Mouse (Mus musculus) hindbrain, embryonic 14.5 days (tissue): ENCODE data around the gene Dhh. TPM values are rescaled to one million over a fixed set of nuclear protein-coding genes. Genes with fewer than 3 reads are reported as not detected.

Experiments used
- ATAC-seq: fragments of 200-750 bp; cut with Nextera tagmentation; 2 replicates; pipeline ENCODE4 v1.8.0; 2017; ENCODE audit warnings: moderate number of reproducible peaks, mild to moderate bottlenecking, moderate TSS enrichment, moderate library complexity; ENCODE audit not compliant: low FRiP score
- DNase-seq: peaks from one replicate; pipeline ENCODE4 v3.0.0-alpha.2; 2015; ENCODE audit warnings: low spot score
- H3K27ac ChIP-seq: fragments of 300-500 bp; sonication (generic); 2 replicates; pipeline ENCODE4 v1.5.1; 2014; ENCODE audit warnings: mild to moderate bottlenecking, moderate library complexity
- H3K27me3 ChIP-seq: fragments of 300-500 bp; sonication (generic); 2 replicates; pipeline ENCODE4 v1.6.1; 2014; ENCODE audit warnings: mild to moderate bottlenecking, low read length, mixed read lengths; ENCODE audit not compliant: control insufficient read depth, insufficient read depth
- H3K36me3 ChIP-seq: fragments of 300-500 bp; sonication (generic); replicated peaks from 2 replicates; pipeline ENCODE4 v1.6.1; 2014; ENCODE audit not compliant: control insufficient read depth, insufficient read depth
- H3K4me1 ChIP-seq: fragments of 300-500 bp; sonication (generic); replicated peaks from 2 replicates; pipeline ENCODE4 v1.6.1; 2014; ENCODE audit warnings: antibody characterized with exemption, low read length, mixed read lengths; ENCODE audit not compliant: control insufficient read depth, insufficient read depth
- H3K4me2 ChIP-seq: fragments of 300-500 bp; sonication (generic); replicated peaks from 2 replicates; pipeline ENCODE4 v1.6.1; 2014; ENCODE audit warnings: mild to moderate bottlenecking, moderate library complexity
- H3K4me3 ChIP-seq: fragments of 300-500 bp; sonication (generic); replicated peaks from 2 replicates; pipeline ENCODE4 v1.5.1; 2014; ENCODE audit warnings: mild to moderate bottlenecking, low read length
- H3K9ac ChIP-seq: fragments of 300-500 bp; sonication (generic); 2 replicates; pipeline ENCODE4 v1.6.1; 2014
- H3K9me3 ChIP-seq: fragments of 300-500 bp; sonication (generic); 2 replicates; pipeline ENCODE4 v1.6.1; 2016; ENCODE audit warnings: low read length; ENCODE audit not compliant: control insufficient read depth
- WGBS: fragments of 180-500 bp; shearing (Covaris S2); extraction: QIAGEN DNeasy Blood & Tissue Kit; methylation state at CpG from one replicate; pipeline ENCODE4 v1.1.7; 2014; 5-methylcytosine and 5-hydroxymethylcytosine counted together
- polyA plus RNA-seq: library from polyadenylated mRNA; unstranded; fragments of >200 nt; fragmentation: Nextera tagmentation; extraction: Ambion mirVana; gene quantifications from 2 replicates; pipeline ENCODE4 v1.2.1, GENCODE M21; 2014

Gene Dhh
- polyA plus RNA-seq, 1 experiment from 2014 or later: 1.4 TPM

GRCm38 (mm10) chr15:98884106-98884505 is 14.2 kb downstream of the Dhh start:
- WGBS: 87% methylated on average over 1 of the region's 1 CpGs
- ATAC-seq (no peak), DNase-seq (no peak)
- H3K4me1 ChIP-seq: peaks cover 10% of the 10 kb centered on the region
- H3K4me2 ChIP-seq: no peak overlapping the region
- no peak overlapping the region for H3K27ac ChIP-seq
- H3K9me3 ChIP-seq: no peaks in the 10 kb centered on the region
- no peak overlapping the region for H3K9ac ChIP-seq
- no peaks in the 10 kb centered on the region for H3K27me3 ChIP-seq
- H3K36me3 ChIP-seq: no peaks in the 10 kb centered on the region
- H3K4me3 ChIP-seq: no peak overlapping the region

- Histone ChIP-seq H3K4me3 (no peak overlapping the region), H3K4me2 (no peak overlapping the region), H3K27me3 (no peaks in the 10 kb centered on the region), H3K36me3 (no peaks in the 10 kb centered on the region), H3K27ac (no peak overlapping the region), H3K9ac (no peak overlapping the region), H3K9me3 (no peaks in the 10 kb centered on the region), H3K4me1 (peaks cover 10% of the 10 kb centered on the region)
- ATAC-seq (no peak), DNase-seq (no peak)
Observed at GRCm38 (mm10) chr15:98883661-98884060, 14.7 kb downstream of the Dhh start.

- H3K9ac ChIP-seq: no peak overlapping the region
- peaks cover 10% of the 10 kb centered on the region for H3K4me1 ChIP-seq
- no peak overlapping the region for H3K27ac ChIP-seq
- ATAC-seq: peak; percentile 24; the same call in 1 of the 2 replicates
- no peaks in the 10 kb centered on the region for H3K9me3 ChIP-seq
- peak overlapping the region; percentile 55 for H3K4me2 ChIP-seq
- 9% methylated on average over 5 of the region's 5 CpGs for WGBS
- H3K4me3 ChIP-seq: peak overlapping the region; percentile 52; the same call in 1 of the 2 replicates
- H3K36me3 ChIP-seq: peaks cover 7% of the 10 kb centered on the region; the same call in 1 of the 2 replicates
- H3K27me3 ChIP-seq: no peaks in the 10 kb centered on the region
- no peak for DNase-seq
Observed at GRCm38 (mm10) chr15:98881656-98882008, 16.7 kb downstream of the Dhh start.

GRCm38 (mm10) chr15:98880978-98881655 is 17.2 kb downstream of the Dhh start:
- Histone ChIP-seq H3K4me1 (peaks cover 10% of the 10 kb centered on the region), H3K4me3 (peak overlapping the region; percentile 52), H3K27me3 (no peaks in the 10 kb centered on the region), H3K9me3 (no peaks in the 10 kb centered on the region), H3K36me3 (peaks cover 7% of the 10 kb centered on the region; the same call in 1 of the 2 replicates), H3K9ac (peak overlapping the region; percentile 63), H3K27ac (peak overlapping the region; percentile 68), H3K4me2 (peak overlapping the region; percentile 55)
- ATAC-seq (peak; percentile 96), DNase-seq (peak; percentile 90)
- 0% methylated on average over 47 of the region's 48 CpGs for WGBS

GRCm38 (mm10) chr15:98877331-98877730 is 21.0 kb downstream of the Dhh start:
- no peak for ATAC-seq
- Histone ChIP-seq H3K36me3 (peaks cover 7% of the 10 kb centered on the region; the same call in 1 of the 2 replicates), H3K4me3 (no peak overlapping the region), H3K4me1 (peaks cover 17% of the 10 kb centered on the region), H3K4me2 (no peak overlapping the region), H3K9ac (no peak overlapping the region), H3K27me3 (no peaks in the 10 kb centered on the region), H3K27ac (no peak overlapping the region), H3K9me3 (no peaks in the 10 kb centered on the region)
- WGBS: 18% methylated on average over 3 of the region's 3 CpGs
- peak; percentile 86 for DNase-seq

- Histone ChIP-seq H3K4me3 (peak overlapping the region; percentile 87), H3K4me2 (peak overlapping the region; percentile 84), H3K27me3 (no peaks in the 10 kb centered on the region), H3K9ac (peak overlapping the region; percentile 94), H3K4me1 (peaks cover 40% of the 10 kb centered on the region), H3K27ac (peak overlapping the region; percentile 98), H3K9me3 (no peaks in the 10 kb centered on the region), H3K36me3 (no peaks in the 10 kb centered on the region)
- peak; percentile 82 for ATAC-seq
- under 1% methylated on average over 47 of the region's 51 CpGs for WGBS
- DNase-seq: peak; percentile 94
Observed at GRCm38 (mm10) chr15:98871916-98872888, 26.1 kb downstream of the Dhh start.

- Histone ChIP-seq H3K4me2 (peak within 1 kb of the TSS; percentile 84), H3K4me1 (peaks cover 43% of the 10 kb centered on the region), H3K4me3 (peak within 1 kb of the TSS; percentile 87), H3K27me3 (no peaks in the 10 kb centered on the region), H3K36me3 (peaks cover 3% of the 10 kb centered on the region), H3K27ac (peak within 1 kb of the TSS; percentile 98), H3K9me3 (no peaks in the 10 kb centered on the region), H3K9ac (peak within 1 kb of the TSS; percentile 94)
- peak; percentile 44 for ATAC-seq
- peak; percentile 42 for DNase-seq
- WGBS: under 1% methylated on average over 66 of the region's 94 CpGs
Observed at GRCm38 (mm10) chr15:98871070-98871915, 27.0 kb downstream of the Dhh start, which contains the start of gene Kmt2d. Kmt2d (minus strand) TSS chr15:98871204.

GRCm38 (mm10) chr15:98870179-98871069 is 27.9 kb downstream of the Dhh start:
- DNase-seq (no peak), ATAC-seq (no peak)

More at GRCm38 (mm10) chr15:98870179-98871069, 27.9 kb downstream of the Dhh start:
- Histone ChIP-seq H3K27ac (peak overlapping the region; percentile 98), H3K4me2 (peak overlapping the region; percentile 84), H3K4me3 (peak overlapping the region; percentile 87), H3K4me1 (peaks cover 43% of the 10 kb centered on the region), H3K36me3 (peaks cover 12% of the 10 kb centered on the region), H3K9me3 (no peaks in the 10 kb centered on the region), H3K27me3 (no peaks in the 10 kb centered on the region), H3K9ac (peak overlapping the region; percentile 94)
- WGBS: 0% methylated on average over 15 of the region's 16 CpGs
